Mouse (Mus musculus): Measurements from ENCODE around the gene Tlcd1. TPM values are rescaled to one million over a fixed set of nuclear protein-coding genes. Genes with fewer than 3 reads are reported as not detected.
"Not testable (repeated sequence)": the region's sequence is repeated elsewhere in the genome, so short reads cannot be mapped to it uniquely, and the experiment has no call there.

Gene Tlcd1
- polyA plus RNA-seq (2021) = 13.6 TPM

- CTCF ChIA-PET = interaction anchor here (1.1 to 2.3 kb wide), 7 partner anchors 10 to 119 kb away, joined by 3 to 16 read pairs (median 7); partner anchors contain the start of genes Fam222b and Traf4
- no peak for TF ChIP-seq CTCF (IDR thresholded peaks at IDR 0.05)
- DNase-seq (ENCODE audit: low read depth, low spot score) = no peak
- ATAC-seq = peak; percentile 29
- POLR2A ChIA-PET = interaction anchor here (0.7 to 6.3 kb wide), 4 partner anchors 11 to 16 kb away, joined by 3 to 50 read pairs (median 4); partner anchors contain the start of gene Traf4
- in situ Hi-C loops (cut with MboI; ENCODE audit: low pct_unique_long_range_greater_than_20kb) = loop anchor here (10.0 kb wide), 1 partner anchor 352 kb away; no protein-coding TSS in a partner anchor
- H3K27me3 ChIP-seq = no peaks in the 10 kb centered on the region
These were observed at the start of gene Tlcd1, which contains the start of gene Nek8 for GRCm38 (mm10) chr11:78176402-78176862. TSS of gene Tlcd1 (plus strand) at chr11:78176711. TSS of gene Nek8 (minus strand) at chr11:78176675.

- in situ Hi-C loops (cut with MboI; ENCODE audit: low pct_unique_long_range_greater_than_20kb) = no loop called here
- CTCF ChIA-PET = interaction anchor here (1.1 kb wide), 1 partner anchor 30 kb away, joined by 3 read pairs; no protein-coding TSS in a partner anchor
- TF ChIP-seq CTCF (IDR thresholded peaks at IDR 0.05) = no peak
These were observed 49.8 kb upstream of the Tlcd1 start for GRCm38 (mm10) chr11:78126739-78127138.

GRCm38 (mm10) chr11:78129458-78129857, 47.1 kb upstream of the Tlcd1 start:
- ChIA-PET POLR2A (no interaction called here), CTCF (interaction anchor here (1.5 kb wide), 1 partner anchor 8 kb away, joined by 3 read pairs; no protein-coding TSS in a partner anchor)
- DNase-seq (ENCODE audit: low read depth, low spot score) (no peak), ATAC-seq (no peak)
- no peak for TF ChIP-seq CTCF (IDR thresholded peaks at IDR 0.05)
- no peaks in the 10 kb centered on the region for H3K27me3 ChIP-seq
- in situ Hi-C loops (cut with MboI; ENCODE audit: low pct_unique_long_range_greater_than_20kb) = no loop called here

More at GRCm38 (mm10) chr11:78126739-78127138, 49.8 kb upstream of the Tlcd1 start:
- no peak for ATAC-seq
- POLR2A ChIA-PET = no interaction called here
- no peaks in the 10 kb centered on the region for H3K27me3 ChIP-seq
- DNase-seq (ENCODE audit: low read depth, low spot score) = no peak

GRCm38 (mm10) chr11:78133915-78134314, 42.6 kb upstream of the Tlcd1 start:
- in situ Hi-C loops (cut with MboI; ENCODE audit: low pct_unique_long_range_greater_than_20kb) = no loop called here
- ATAC-seq (no peak), DNase-seq (ENCODE audit: low read depth, low spot score) (no peak)
- no peaks in the 10 kb centered on the region for H3K27me3 ChIP-seq
- TF ChIP-seq CTCF (IDR thresholded peaks at IDR 0.05) = no peak
- ChIA-PET POLR2A (interaction anchor here (1.0 kb wide), 1 partner anchor 10 kb away, joined by 3 read pairs; no protein-coding TSS in a partner anchor), CTCF (interaction anchor here (0.7 to 2.0 kb wide), 4 partner anchors 9 to 16 kb away, joined by 3 to 8 read pairs (median 6); no protein-coding TSS in a partner anchor)

- POLR2A ChIA-PET = no interaction called here
- in situ Hi-C loops (cut with MboI; ENCODE audit: low pct_unique_long_range_greater_than_20kb) = no loop called here
- no peak for DNase-seq (ENCODE audit: low read depth, low spot score)
These were observed 42.2 kb upstream of the Tlcd1 start for GRCm38 (mm10) chr11:78134344-78134743.

GRCm38 (mm10) chr11:78135314-78135713, 41.2 kb upstream of the Tlcd1 start:
- POLR2A ChIA-PET; H3K27me3 ChIP-seq; DNase-seq (ENCODE audit: low read depth, low spot score); ATAC-seq; in situ Hi-C loops (cut with MboI; ENCODE audit: low pct_unique_long_range_greater_than_20kb): not testable (repeated sequence)
- CTCF ChIA-PET = interaction anchor here (1.0 kb wide), 1 partner anchor 14 kb away, joined by 3 read pairs; no protein-coding TSS in a partner anchor

More at GRCm38 (mm10) chr11:78134344-78134743, 42.2 kb upstream of the Tlcd1 start:
- no peak for TF ChIP-seq CTCF (IDR thresholded peaks at IDR 0.05)
- CTCF ChIA-PET = interaction anchor here (0.7 to 2.0 kb wide), 4 partner anchors 9 to 15 kb away, joined by 3 to 8 read pairs (median 6); no protein-coding TSS in a partner anchor
- no peak for ATAC-seq
- H3K27me3 ChIP-seq = no peaks in the 10 kb centered on the region

GRCm38 (mm10) chr11:78136132-78136531, 40.4 kb upstream of the Tlcd1 start:
- ChIA-PET POLR2A (no interaction called here), CTCF (interaction anchor here (0.7 to 1.0 kb wide), 3 partner anchors 9 to 16 kb away, joined by 3 to 4 read pairs (median 4); no protein-coding TSS in a partner anchor)
- no peak for ATAC-seq
- no peak for DNase-seq (ENCODE audit: low read depth, low spot score)
- no peak for TF ChIP-seq CTCF (IDR thresholded peaks at IDR 0.05)
- H3K27me3 ChIP-seq = no peaks in the 10 kb centered on the region
- in situ Hi-C loops (cut with MboI; ENCODE audit: low pct_unique_long_range_greater_than_20kb) = no loop called here

GRCm38 (mm10) chr11:78137584-78137983, 38.9 kb upstream of the Tlcd1 start:
- DNase-seq (ENCODE audit: low read depth, low spot score) = no peak
- in situ Hi-C loops (cut with MboI; ENCODE audit: low pct_unique_long_range_greater_than_20kb) = no loop called here
- no peak for TF ChIP-seq CTCF (IDR thresholded peaks at IDR 0.05)
- ChIA-PET CTCF (interaction anchor here (1.7 kb wide), 1 partner anchor 12 kb away, joined by 4 read pairs; no protein-coding TSS in a partner anchor), POLR2A (no interaction called here)
- ATAC-seq = no peak
- H3K27me3 ChIP-seq = no peaks in the 10 kb centered on the region

- DNase-seq (ENCODE audit: low read depth, low spot score) (no peak), ATAC-seq (no peak)
- ChIA-PET CTCF (interaction anchor here (1.7 kb wide), 1 partner anchor 13 kb away, joined by 4 read pairs; no protein-coding TSS in a partner anchor), POLR2A (no interaction called here)
- in situ Hi-C loops (cut with MboI; ENCODE audit: low pct_unique_long_range_greater_than_20kb) = no loop called here
- no peaks in the 10 kb centered on the region for H3K27me3 ChIP-seq
- no peak for TF ChIP-seq CTCF (IDR thresholded peaks at IDR 0.05)
These were observed 38.5 kb upstream of the Tlcd1 start for GRCm38 (mm10) chr11:78138023-78138422.

GRCm38 (mm10) chr11:78140665-78141064, 35.8 kb upstream of the Tlcd1 start:
- no peak for TF ChIP-seq CTCF (IDR thresholded peaks at IDR 0.05)
- no peaks in the 10 kb centered on the region for H3K27me3 ChIP-seq
- ATAC-seq (no peak), DNase-seq (ENCODE audit: low read depth, low spot score) (no peak)
- in situ Hi-C loops (cut with MboI; ENCODE audit: low pct_unique_long_range_greater_than_20kb) = no loop called here
- POLR2A ChIA-PET = no interaction called here
- CTCF ChIA-PET = interaction anchor here (0.8 kb wide), 1 partner anchor 9 kb away, joined by 3 read pairs; no protein-coding TSS in a partner anchor

GRCm38 (mm10) chr11:78143520-78143919, 33.0 kb upstream of the Tlcd1 start:
- no peaks in the 10 kb centered on the region for H3K27me3 ChIP-seq
- in situ Hi-C loops (cut with MboI; ENCODE audit: low pct_unique_long_range_greater_than_20kb) = no loop called here
- ChIA-PET POLR2A (interaction anchor here (1.0 kb wide), 1 partner anchor 18 kb away, joined by 3 read pairs; no protein-coding TSS in a partner anchor), CTCF (interaction anchor here (1.0 to 2.1 kb wide), 5 partner anchors 9 to 63 kb away, joined by 3 to 8 read pairs (median 3); partner anchors contain the start of gene Eral1)
- DNase-seq (ENCODE audit: low read depth, low spot score) = no peak
- TF ChIP-seq CTCF (IDR thresholded peaks at IDR 0.05) = no peak
- no peak for ATAC-seq

Data from Patski (cell line).